Mouse (Mus musculus) midbrain, embryonic 14.5 days (tissue): ENCODE measurements around the gene Npr1. TPM values are rescaled to one million over a fixed set of nuclear protein-coding genes. Genes with fewer than 3 reads are reported as not detected.

Experiments
- ATAC-seq: fragments of 200-750 bp; cut with Nextera tagmentation; 2 replicates; pipeline ENCODE4 v1.8.0; 2017; ENCODE audit warnings: moderate number of reproducible peaks, moderate library complexity; ENCODE audit not compliant: low FRiP score, low TSS enrichment
- DNase-seq: peaks from one replicate; pipeline ENCODE4 v3.0.0-alpha.2; 2015
- H3K27ac ChIP-seq: fragments of 300-500 bp; sonication (generic); replicated peaks from 2 replicates; pipeline ENCODE4 v1.5.1; 2014; ENCODE audit warnings: mild to moderate bottlenecking, low read depth, low read length, moderate library complexity
- H3K27me3 ChIP-seq: fragments of 300-500 bp; sonication (generic); 2 replicates; pipeline ENCODE4 v1.6.1; 2014; ENCODE audit warnings: low read length, control low read depth, mixed read lengths; ENCODE audit not compliant: control insufficient read depth, insufficient read depth
- H3K36me3 ChIP-seq: fragments of 300-500 bp; sonication (generic); 2 replicates; pipeline ENCODE4 v1.6.1; 2014; ENCODE audit warnings: low read length, control low read depth; ENCODE audit not compliant: control insufficient read depth, insufficient read depth
- H3K4me1 ChIP-seq: fragments of 300-500 bp; sonication (generic); 2 replicates; pipeline ENCODE4 v1.6.1; 2014; ENCODE audit warnings: mild to moderate bottlenecking, antibody characterized with exemption, low read length, control low read depth; ENCODE audit not compliant: control insufficient read depth, insufficient read depth
- H3K4me2 ChIP-seq: fragments of 300-500 bp; sonication (generic); 2 replicates; pipeline ENCODE4 v1.6.1; 2014; ENCODE audit warnings: mild to moderate bottlenecking, low read length, moderate library complexity
- H3K4me3 ChIP-seq: fragments of 300-500 bp; sonication (generic); replicated peaks from 2 replicates; pipeline ENCODE4 v1.5.1; 2014; ENCODE audit warnings: low read depth, low read length
- H3K9ac ChIP-seq: fragments of 300-500 bp; sonication (generic); replicated peaks from 2 replicates; pipeline ENCODE4 v1.6.1; 2014; ENCODE audit warnings: mild to moderate bottlenecking, low read length, moderate library complexity
- H3K9me3 ChIP-seq: fragments of 300-500 bp; sonication (generic); 2 replicates; pipeline ENCODE4 v1.6.1; 2016; ENCODE audit warnings: low read length, control low read depth, mixed read lengths; ENCODE audit not compliant: control insufficient read depth
- WGBS: fragments of 180-500 bp; shearing (Covaris S2); extraction: QIAGEN DNeasy Blood & Tissue Kit; methylation state at CpG from one replicate; pipeline ENCODE4 v1.1.7; 2014; 5-methylcytosine and 5-hydroxymethylcytosine counted together
- polyA plus RNA-seq: library from polyadenylated mRNA; unstranded; fragments of >200 nt; fragmentation: Nextera tagmentation; extraction: Ambion mirVana; gene quantifications from 2 replicates; pipeline ENCODE4 v1.2.1, GENCODE M21; 2014

Npr1 gene
- polyA plus RNA-seq, 1 experiment from 2014 or later: 2.3 TPM

- Histone ChIP-seq H3K27ac (peak overlapping the region; percentile 58), H3K27me3 (no peaks in the 10 kb centered on the region), H3K9me3 (no peaks in the 10 kb centered on the region), H3K4me1 (peaks cover 18% of the 10 kb centered on the region), H3K4me2 (peak overlapping the region; percentile 94), H3K9ac (peak overlapping the region; percentile 42; the same call in 1 of the 2 replicates), H3K4me3 (peak overlapping the region; percentile 81), H3K36me3 (no peaks in the 10 kb centered on the region; the same call in 1 of the 2 replicates)
- WGBS: 61% methylated on average over 11 of the region's 11 CpGs
- no peak for ATAC-seq
- no peak for DNase-seq
Observed at GRCm38 (mm10) chr3:90434073-90434730, 31.5 kb downstream of the Npr1 start.

- no peaks in the 10 kb centered on the region for H3K27me3 ChIP-seq
- peak within 1 kb of the TSS; percentile 81 for H3K4me3 ChIP-seq
- 1% methylated on average over 52 of the region's 52 CpGs for WGBS
- peak within 1 kb of the TSS; percentile 94 for H3K4me2 ChIP-seq
- DNase-seq (peak; percentile 99), ATAC-seq (peak; percentile 99)
- H3K9ac ChIP-seq: peak within 1 kb of the TSS; percentile 88
- H3K9me3 ChIP-seq: no peaks in the 10 kb centered on the region
- H3K4me1 ChIP-seq: peaks cover 18% of the 10 kb centered on the region
- peaks cover under 1% of the 10 kb centered on the region; the same call in 1 of the 2 replicates for H3K36me3 ChIP-seq
- H3K27ac ChIP-seq: peak within 1 kb of the TSS; percentile 94
Observed at GRCm38 (mm10) chr3:90433381-90434020, 32.2 kb downstream of the Npr1 start, which contains the start of gene Ints3. Ints3 (minus strand) TSS chr3:90433622.

DNA sequence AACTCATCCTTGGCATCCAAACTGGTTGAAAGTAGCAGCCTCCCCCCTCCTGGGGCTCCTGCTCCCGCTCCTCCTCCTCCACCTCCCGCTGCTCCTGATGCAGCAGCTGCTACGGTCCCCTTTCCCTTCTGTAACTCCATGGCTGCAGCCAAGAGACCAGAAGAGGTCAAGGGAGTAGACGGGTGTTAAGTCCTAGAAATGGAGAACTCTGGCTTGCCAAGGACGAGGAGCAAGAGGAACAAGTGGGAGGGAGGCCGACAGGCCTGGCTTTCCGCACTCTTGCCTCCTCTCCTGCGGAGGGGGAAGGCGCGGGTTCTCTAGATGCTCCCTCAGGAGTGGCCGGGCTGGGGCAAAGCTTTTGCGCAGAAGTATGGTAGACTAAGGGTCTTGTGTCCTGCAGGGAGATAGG lies 32.9 kb downstream of the Npr1 start:
- H3K4me1 ChIP-seq: peaks cover 18% of the 10 kb centered on the region
- peak overlapping the region; percentile 94 for H3K4me2 ChIP-seq
- DNase-seq: peak; percentile 47
- H3K36me3 ChIP-seq: peaks cover 4% of the 10 kb centered on the region
- H3K27ac ChIP-seq: peak overlapping the region; percentile 94
- ATAC-seq: peak; percentile 18; the same call in 1 of the 2 replicates
- H3K4me3 ChIP-seq: peak overlapping the region; percentile 81
- no peaks in the 10 kb centered on the region for H3K27me3 ChIP-seq
- H3K9me3 ChIP-seq: no peaks in the 10 kb centered on the region
- H3K9ac ChIP-seq: peak overlapping the region; percentile 88
- WGBS: under 1% methylated on average over 12 of the region's 12 CpGs

GRCm38 (mm10) chr3:90432348-90432747 lies 33.3 kb downstream of the Npr1 start:
- DNase-seq (no peak), ATAC-seq (no peak)
- WGBS: 16% methylated on average over 2 of the region's 2 CpGs
- H3K4me1 ChIP-seq: peaks cover 18% of the 10 kb centered on the region
- peak overlapping the region; percentile 94 for H3K4me2 ChIP-seq
- H3K36me3 ChIP-seq: peaks cover 4% of the 10 kb centered on the region
- H3K27ac ChIP-seq: no peak overlapping the region
- no peaks in the 10 kb centered on the region for H3K27me3 ChIP-seq
- H3K4me3 ChIP-seq: peak overlapping the region; percentile 81
- peak overlapping the region; percentile 88; the same call in 1 of the 2 replicates for H3K9ac ChIP-seq
- H3K9me3 ChIP-seq: no peaks in the 10 kb centered on the region

GRCm38 (mm10) chr3:90429576-90429975 lies 36.1 kb downstream of the Npr1 start:
- WGBS: 86% methylated on average over 3 of the region's 3 CpGs
- no peaks in the 10 kb centered on the region for H3K27me3 ChIP-seq
- ATAC-seq (no peak), DNase-seq (no peak)
- no peak overlapping the region for H3K9ac ChIP-seq
- no peak overlapping the region for H3K4me3 ChIP-seq
- no peaks in the 10 kb centered on the region for H3K9me3 ChIP-seq
- no peak overlapping the region for H3K4me2 ChIP-seq
- H3K27ac ChIP-seq: no peak overlapping the region
- peaks cover 18% of the 10 kb centered on the region for H3K4me1 ChIP-seq
- peaks cover 7% of the 10 kb centered on the region for H3K36me3 ChIP-seq

DNA sequence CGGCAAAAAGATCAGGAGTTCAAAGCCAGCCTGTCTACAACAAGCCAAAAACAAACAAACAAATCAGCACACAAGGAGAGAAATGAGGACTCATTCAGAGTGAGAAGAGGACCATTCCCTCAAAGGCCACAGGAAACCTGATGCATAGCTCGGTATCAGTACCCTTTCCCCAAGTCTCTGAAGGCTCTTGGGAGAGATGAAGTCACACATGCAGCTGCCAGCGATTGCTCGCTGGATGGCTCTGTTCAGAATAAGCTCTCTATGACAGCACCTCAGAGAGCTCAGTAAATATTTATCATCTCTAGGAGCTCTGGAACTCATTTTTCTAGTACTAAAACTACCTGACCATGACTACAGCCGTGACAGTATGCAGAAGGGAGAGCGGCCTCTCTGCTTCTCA lies 37.5 kb downstream of the Npr1 start:
- no peak overlapping the region for H3K4me2 ChIP-seq
- no peak for ATAC-seq
- no peak overlapping the region for H3K4me3 ChIP-seq
- H3K36me3 ChIP-seq: peaks cover 16% of the 10 kb centered on the region
- H3K27me3 ChIP-seq: no peaks in the 10 kb centered on the region
- no peak overlapping the region for H3K27ac ChIP-seq
- no peak overlapping the region for H3K9ac ChIP-seq
- DNase-seq: no peak
- 87% methylated on average over 6 of the region's 6 CpGs for WGBS
- H3K9me3 ChIP-seq: no peaks in the 10 kb centered on the region
- H3K4me1 ChIP-seq: peaks cover 13% of the 10 kb centered on the region

DNA sequence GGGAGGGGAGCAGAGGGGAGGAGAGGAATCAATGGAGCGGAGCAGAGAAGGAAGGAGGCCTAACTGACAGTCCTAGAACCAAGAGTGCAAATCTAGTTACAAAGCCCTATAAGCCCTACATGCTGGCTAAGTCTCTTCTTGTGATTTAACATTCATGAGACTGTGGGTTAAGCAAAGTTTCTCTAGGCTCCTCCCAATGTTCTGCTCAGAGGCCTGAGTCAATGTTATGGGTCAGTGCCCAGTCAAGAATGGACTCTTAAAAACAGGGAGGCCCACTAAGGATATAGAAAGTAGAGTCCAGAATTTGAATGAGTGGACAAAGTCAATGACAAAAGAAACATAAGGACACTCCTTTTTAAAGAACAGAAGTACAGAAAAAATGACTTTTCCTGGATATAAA lies 38.1 kb downstream of the Npr1 start:
- H3K9me3 ChIP-seq: no peaks in the 10 kb centered on the region
- H3K36me3 ChIP-seq: peaks cover 22% of the 10 kb centered on the region
- no peak overlapping the region for H3K4me2 ChIP-seq
- no peak overlapping the region for H3K9ac ChIP-seq
- ATAC-seq: no peak
- WGBS: 41% methylated on average over 1 of the region's 1 CpGs
- no peak overlapping the region for H3K4me3 ChIP-seq
- H3K27ac ChIP-seq: no peak overlapping the region
- no peak for DNase-seq
- peaks cover 13% of the 10 kb centered on the region for H3K4me1 ChIP-seq
- no peaks in the 10 kb centered on the region for H3K27me3 ChIP-seq

DNA sequence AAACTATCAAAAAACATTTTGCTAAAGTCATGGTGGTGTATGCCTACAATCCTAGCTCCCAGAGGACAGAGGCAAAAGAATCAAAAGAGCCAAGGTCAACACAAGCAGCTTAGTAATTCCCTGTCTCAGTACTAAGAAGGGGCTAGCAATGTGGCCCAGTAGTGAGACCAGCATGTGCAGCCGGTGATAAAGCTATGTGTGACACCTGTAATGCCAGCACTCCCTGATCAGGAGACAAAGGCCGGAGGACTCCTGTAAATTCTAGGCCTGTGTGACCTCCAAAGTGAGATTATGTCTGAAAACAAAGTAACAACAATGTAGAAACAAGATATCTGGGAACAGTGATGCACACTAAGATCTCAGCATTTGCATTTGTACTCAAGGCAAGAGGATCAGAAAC lies 40.2 kb downstream of the Npr1 start:
- no peak overlapping the region for H3K9ac ChIP-seq
- H3K27ac ChIP-seq: no peak overlapping the region
- no peak for ATAC-seq
- no peak for DNase-seq
- no peaks in the 10 kb centered on the region for H3K9me3 ChIP-seq
- no peak overlapping the region for H3K4me3 ChIP-seq
- no peak overlapping the region for H3K4me2 ChIP-seq
- no peaks in the 10 kb centered on the region for H3K27me3 ChIP-seq
- H3K36me3 ChIP-seq: peaks cover 41% of the 10 kb centered on the region
- H3K4me1 ChIP-seq: no peaks in the 10 kb centered on the region
- 85% methylated on average over 2 of the region's 2 CpGs for WGBS

DNA sequence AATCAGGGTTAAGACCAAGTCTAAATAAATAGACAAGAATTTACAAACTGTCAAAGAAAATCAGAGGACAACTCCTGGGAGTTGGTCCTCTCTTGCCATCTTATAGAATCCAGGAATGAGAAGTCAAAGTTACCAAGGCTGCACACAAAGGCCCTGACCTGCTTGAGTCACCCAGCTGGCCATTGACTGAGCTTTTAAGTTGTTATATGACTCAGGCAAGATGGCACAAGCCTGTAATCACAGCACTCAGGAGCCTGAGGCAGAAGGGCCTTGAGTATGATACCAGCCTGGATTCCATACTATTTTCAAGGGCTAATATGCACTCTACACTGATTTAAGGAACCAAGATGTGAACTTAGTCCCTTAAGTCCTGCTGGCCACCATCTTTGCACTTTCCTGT lies 42.1 kb downstream of the Npr1 start:
- no peak overlapping the region for H3K9ac ChIP-seq
- no peak overlapping the region for H3K4me2 ChIP-seq
- DNase-seq: no peak
- ATAC-seq: no peak
- H3K4me3 ChIP-seq: no peak overlapping the region
- no peak overlapping the region for H3K27ac ChIP-seq
- H3K36me3 ChIP-seq: peaks cover 56% of the 10 kb centered on the region
- no peaks in the 10 kb centered on the region for H3K9me3 ChIP-seq
- no peaks in the 10 kb centered on the region for H3K4me1 ChIP-seq
- no peaks in the 10 kb centered on the region for H3K27me3 ChIP-seq
